30 mouse cellular contexts compared by ENCODE assay signal in the genomic region with DNA sequence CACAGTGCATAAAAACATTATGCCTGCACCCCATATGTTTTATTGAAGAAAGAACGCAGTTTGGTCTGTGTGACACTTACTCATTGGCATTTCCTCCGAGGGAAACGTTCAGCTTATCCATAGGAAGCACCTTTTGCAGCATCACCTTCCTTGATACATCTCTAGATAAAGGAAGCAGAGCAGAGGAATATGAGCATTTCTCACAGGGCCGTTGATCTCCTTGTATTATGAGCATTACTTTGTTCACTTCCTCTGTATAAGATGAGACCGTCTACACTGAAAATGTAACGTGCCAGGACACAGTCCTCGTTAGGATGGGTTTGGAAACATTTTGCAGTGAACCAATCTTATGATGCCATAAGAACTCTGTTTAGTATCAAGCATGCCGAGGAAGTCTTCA.
DNase-seq lines count a peak whose midpoint lies in the region; ATAC-seq and TF ChIP-seq lines count a peak whose summit lies in the region.
"Had no signal": no experiment of that assay in that cellular context is flagged by ENCODE, and none has a peak within 500 bp of the region (broad histone marks: within the 10 kb centered on the region; RNA-seq: fewer than 3 reads in every experiment).

No protein-coding gene starts in this region.

- no peaks in the 10 kb centered on the region for H3K9me3 ChIP-seq in lung, embryonic 14.5 days (ENCODE audit: low read depth, low read length)
- no peaks in the 10 kb centered on the region for H3K9me3 ChIP-seq in lung, embryonic 16.5 days (ENCODE audit: control insufficient read depth, low read length)
- H3K9me3 ChIP-seq: forebrain, embryonic 10.5 days; liver, embryonic 13.5 days; midbrain, embryonic 10.5 days; neural tube, embryonic 13.5 days had no signal

- no peaks in the 10 kb centered on the region for H3K4me1 ChIP-seq in lung, embryonic 14.5 days (ENCODE audit: insufficient read depth)
- H3K4me1 ChIP-seq in lung, adult 2 months (ENCODE audit: control insufficient read depth, insufficient read depth, low read length), result no peaks in the 10 kb centered on the region
- 0 out of 2 replicates have a peak, but pooled peaks cover 4% of the 10 kb centered on the region for H3K4me1 ChIP-seq in lung, embryonic 16.5 days (replicated peaks; ENCODE audit: control insufficient read depth, insufficient read depth, low read length)
- H3K4me1 ChIP-seq: forebrain, embryonic 10.5 days; midbrain, embryonic 10.5 days; neural tube, embryonic 13.5 days had no signal

- H3K4me2 ChIP-seq in lung, embryonic 14.5 days, result no peak overlapping the region
- H3K4me2 ChIP-seq in lung, embryonic 16.5 days (ENCODE audit: low read depth, low read length), result peak overlapping the region; percentile 30; the same call in 1 of the 2 replicates
- H3K4me2 ChIP-seq: heart, embryonic 11.5 days; hindbrain, embryonic 14.5 days; liver, embryonic 13.5 days; neural tube, embryonic 13.5 days had no signal

- WGBS in lung, embryonic 14.5 days, result 33% methylated on average over 8 of the region's 8 CpGs
- WGBS in lung, adult 2 months, result 22% methylated on average over 8 of the region's 8 CpGs
- WGBS in lung, embryonic 16.5 days, result 30% methylated on average over 8 of the region's 8 CpGs

- no peak for TF ChIP-seq POLR2A in lung, adult 2 months (IDR thresholded peaks at IDR 0.05; ENCODE audit: borderline replicate concordance, extremely low read depth, low read depth, low read length)

- H3K36me3 ChIP-seq in lung, embryonic 14.5 days (ENCODE audit: insufficient read depth), result no peaks in the 10 kb centered on the region
- H3K36me3 ChIP-seq in lung, embryonic 16.5 days (ENCODE audit: control insufficient read depth, insufficient read depth, low read length), result no peaks in the 10 kb centered on the region
- H3K36me3 ChIP-seq: forebrain, embryonic 10.5 days; liver, embryonic 13.5 days; midbrain, embryonic 10.5 days; neural tube, embryonic 13.5 days had no signal

- ATAC-seq in lung, embryonic 14.5 days (ENCODE audit: insufficient read depth), result peak; percentile 69; the same call in 1 of the 2 replicates
- ATAC-seq in lung, embryonic 16.5 days (ENCODE audit: low read depth), result peak; percentile 61
- ATAC-seq: forebrain, embryonic 16.5 days; inflammation-experienced regulatory T-cells, adult 6 months; midbrain, embryonic 16.5 days; Patski had no signal

- H3K27me3 ChIP-seq in lung, embryonic 14.5 days (ENCODE audit: insufficient read depth, low read length), result no peaks in the 10 kb centered on the region
- no peaks in the 10 kb centered on the region for H3K27me3 ChIP-seq in lung, embryonic 16.5 days (ENCODE audit: control insufficient read depth, insufficient read depth, low read depth, low read length)
- H3K27me3 ChIP-seq: liver, embryonic 13.5 days; neural tube, embryonic 13.5 days had no signal

- H3K4me3 ChIP-seq in lung, embryonic 14.5 days (ENCODE audit: low read depth, low read length), result no peak overlapping the region
- H3K4me3 ChIP-seq in lung, adult 2 months (replicated peaks; ENCODE audit: extremely low read depth, low read depth, low read length), result no peak overlapping the region
- H3K4me3 ChIP-seq in lung, embryonic 16.5 days (ENCODE audit: low read length), result no peak overlapping the region
- H3K4me3 ChIP-seq: forebrain, embryonic 10.5 days; left cerebral cortex, adult 2 months; liver, embryonic 13.5 days; midbrain, embryonic 10.5 days; myocyte; neural tube, embryonic 13.5 days had no signal

- H3K9ac ChIP-seq in lung, embryonic 14.5 days, result no peak overlapping the region
- no peak overlapping the region for H3K9ac ChIP-seq in lung, embryonic 16.5 days (ENCODE audit: low read length)
- H3K9ac ChIP-seq: hindbrain, embryonic 14.5 days; liver, embryonic 13.5 days; neural tube, embryonic 13.5 days had no signal

- DNase-seq in lung, embryonic 14.5 days, result peak; percentile 44
- no peak for DNase-seq in lung, adult 2 months
- peak; percentile 27 for DNase-seq in MEL-GATA-1-ER (ENCODE audit: extremely low read depth, low read depth)
- DNase-seq in yolk sac, embryonic 10.5 days (ENCODE audit: low spot score), result peak; percentile 2
- no peak for DNase-seq in T-cell, adult 2 months (ENCODE audit: low spot score)
- DNase-seq in layer of hippocampus, postnatal 25 days (ENCODE audit: extremely low spot score in 1 of 2, low spot score in 1 of 2), result no peak
- DNase-seq: adrenal gland, adult 2 months; cerebellum, adult 18-20 months; cerebellum, postnatal 36 days; gastrocnemius, postnatal 10 days; heart, postnatal 10 days; kidney, adult 9 months; kidney, postnatal 25 days; liver, embryonic 13.5 days; retina, postnatal 1 day; right cerebral cortex, postnatal 25 days; spleen, adult 18-20 months; thymus, postnatal 25 days had no signal

- H3K27ac ChIP-seq in lung, embryonic 14.5 days (ENCODE audit: low read depth), result no peak overlapping the region
- 0 out of 2 replicates have a peak overlapping the region, but pooled peaks have one; percentile 27 for H3K27ac ChIP-seq in lung, embryonic 16.5 days (ENCODE audit: low read length)
- H3K27ac ChIP-seq: forebrain, embryonic 10.5 days; hindbrain, embryonic 14.5 days; left cerebral cortex, adult 2 months; liver, embryonic 13.5 days; midbrain, embryonic 10.5 days; neural tube, embryonic 13.5 days had no signal

- TF ChIP-seq CTCF in lung, embryonic 14.5 days (IDR thresholded peaks at IDR 0.05; ENCODE audit: low read depth), result no peak
- TF ChIP-seq CTCF in lung, adult 2 months (IDR thresholded peaks at IDR 0.05; ENCODE audit: insufficient read depth, low read length), result no peak

Comparison
In these comparisons a context has a peak if more than half of its experiments do, and no peak if none do; other contexts are left out.
1. DNase-seq: peak in lung, embryonic 14.5 days (single experiment), MEL-GATA-1-ER (single experiment) and yolk sac, embryonic 10.5 days (single experiment); none in lung, adult 2 months (single experiment), T-cell, adult 2 months (single experiment) and layer of hippocampus, postnatal 25 days (0 of 2).